Mouse (Mus musculus): Measurements from ENCODE around the gene Cdkl4. TPM values are rescaled to one million over a fixed set of nuclear protein-coding genes. Genes with fewer than 3 reads are reported as not detected.

The Cdkl4 gene
- polyA plus RNA-seq, 1 experiment from 2014 or later = 0.49 TPM

GRCm38 (mm10) chr17:80515513-80515912 is 62.1 kb downstream of the Cdkl4 start:
- WGBS = 85% methylated on average over 7 of the region's 7 CpGs
- Histone ChIP-seq H3K27me3 (ENCODE audit: control insufficient read depth, insufficient read depth, low read length) (no peaks in the 10 kb centered on the region), H3K4me3 (ENCODE audit: low read length) (no peak overlapping the region), H3K4me2 (replicated peaks; ENCODE audit: low read depth, low read length) (no peak overlapping the region), H3K27ac (ENCODE audit: low read depth, low read length) (no peak overlapping the region), H3K9ac (ENCODE audit: low read depth, low read length) (no peak overlapping the region), H3K36me3 (ENCODE audit: control insufficient read depth, insufficient read depth, low read length) (no peaks in the 10 kb centered on the region), H3K4me1 (ENCODE audit: control insufficient read depth, insufficient read depth, low read length) (no peaks in the 10 kb centered on the region), H3K9me3 (ENCODE audit: control insufficient read depth, low read length) (no peaks in the 10 kb centered on the region)
- no peak for ATAC-seq (ENCODE audit: low FRiP score, low TSS enrichment)

GRCm38 (mm10) chr17:80513766-80514165 is 63.8 kb downstream of the Cdkl4 start:
- Histone ChIP-seq H3K9ac (ENCODE audit: low read depth, low read length) (no peak overlapping the region), H3K36me3 (ENCODE audit: control insufficient read depth, insufficient read depth, low read length) (no peaks in the 10 kb centered on the region), H3K27me3 (ENCODE audit: control insufficient read depth, insufficient read depth, low read length) (no peaks in the 10 kb centered on the region), H3K9me3 (ENCODE audit: control insufficient read depth, low read length) (no peaks in the 10 kb centered on the region), H3K4me3 (ENCODE audit: low read length) (no peak overlapping the region), H3K27ac (ENCODE audit: low read depth, low read length) (no peak overlapping the region), H3K4me1 (ENCODE audit: control insufficient read depth, insufficient read depth, low read length) (no peaks in the 10 kb centered on the region), H3K4me2 (replicated peaks; ENCODE audit: low read depth, low read length) (no peak overlapping the region)
- WGBS = 73% methylated on average over 8 of the region's 8 CpGs
- no peak for ATAC-seq (ENCODE audit: low FRiP score, low TSS enrichment)

DNA sequence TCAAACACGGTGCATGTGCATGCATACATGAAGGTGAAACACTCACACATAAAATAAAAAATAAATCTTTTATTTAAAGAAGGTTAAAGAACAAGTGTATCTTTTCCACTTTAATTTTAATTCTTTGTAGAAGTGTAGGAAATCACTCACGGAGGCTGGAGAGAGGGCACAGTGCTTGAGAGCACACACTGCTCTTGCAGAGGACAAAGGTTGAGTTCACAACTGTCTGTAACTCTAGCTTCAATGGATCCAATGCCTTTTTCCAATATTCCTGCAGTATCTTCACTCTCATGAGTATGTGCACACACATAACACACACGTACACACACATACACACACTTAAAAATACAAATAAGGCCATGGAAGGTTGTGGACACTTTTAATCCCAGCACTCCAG is 67.2 kb downstream of the Cdkl4 start:
- 73% methylated on average over 3 of the region's 3 CpGs for WGBS
- no peaks in the 10 kb centered on the region for H3K4me1 ChIP-seq (ENCODE audit: control insufficient read depth, insufficient read depth, low read length)
- H3K4me2 ChIP-seq (replicated peaks; ENCODE audit: low read depth, low read length) = no peak overlapping the region
- no peak overlapping the region for H3K27ac ChIP-seq (ENCODE audit: low read depth, low read length)
- no peak for ATAC-seq (ENCODE audit: low FRiP score, low TSS enrichment)
- no peak overlapping the region for H3K9ac ChIP-seq (ENCODE audit: low read depth, low read length)
- no peak overlapping the region for H3K4me3 ChIP-seq (ENCODE audit: low read length)
- no peaks in the 10 kb centered on the region for H3K9me3 ChIP-seq (ENCODE audit: control insufficient read depth, low read length)
- H3K27me3 ChIP-seq (ENCODE audit: control insufficient read depth, insufficient read depth, low read length) = no peaks in the 10 kb centered on the region
- no peaks in the 10 kb centered on the region for H3K36me3 ChIP-seq (ENCODE audit: control insufficient read depth, insufficient read depth, low read length)

DNA sequence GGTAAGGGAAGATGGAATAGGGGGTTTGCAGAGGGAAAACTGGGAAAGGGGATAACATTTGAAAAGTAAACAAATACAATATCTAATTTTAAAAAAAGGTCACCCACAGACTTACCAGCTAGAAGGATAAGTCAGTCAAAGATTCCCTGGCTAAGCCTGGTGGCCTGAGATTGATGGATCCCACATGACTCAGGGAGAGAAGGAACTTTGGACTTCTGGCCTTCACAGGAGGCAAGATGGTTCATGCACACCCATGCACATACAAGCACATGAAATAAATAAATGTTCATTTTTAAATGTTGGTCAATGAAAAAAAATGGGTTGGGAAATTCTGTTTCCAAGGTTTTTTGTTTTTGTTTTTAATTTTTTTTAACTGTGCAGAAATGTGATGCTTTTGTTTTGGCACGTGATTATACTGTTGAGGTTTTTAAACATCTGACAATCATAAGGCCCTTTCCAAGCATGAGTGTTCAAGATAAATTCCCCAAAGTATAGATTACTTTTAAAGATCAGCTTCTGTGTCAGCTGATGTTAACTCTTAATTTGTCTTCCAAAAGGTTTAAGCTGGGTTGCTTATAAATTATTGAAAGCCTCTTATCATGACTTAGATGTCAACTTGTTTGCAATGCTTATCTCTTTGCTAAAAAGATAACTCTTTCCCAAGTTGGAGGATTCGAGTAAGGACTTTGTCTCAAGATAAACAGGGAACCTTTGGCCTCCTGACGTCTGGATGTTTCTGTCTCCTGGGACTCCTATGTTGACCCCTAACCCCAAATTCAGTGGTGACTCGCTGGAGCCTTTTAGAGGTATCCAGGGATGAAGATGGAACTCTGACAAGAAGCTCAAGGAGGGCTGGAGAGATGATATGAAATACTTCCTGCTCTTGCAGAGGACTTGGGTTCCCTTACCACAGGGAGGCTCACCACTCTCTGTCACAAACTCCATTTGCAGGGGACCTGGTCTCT is 67.8 kb downstream of the Cdkl4 start:
- Histone ChIP-seq H3K27ac (ENCODE audit: low read depth, low read length) (no peak overlapping the region), H3K36me3 (ENCODE audit: control insufficient read depth, insufficient read depth, low read length) (no peaks in the 10 kb centered on the region), H3K27me3 (ENCODE audit: control insufficient read depth, insufficient read depth, low read length) (no peaks in the 10 kb centered on the region), H3K9me3 (ENCODE audit: control insufficient read depth, low read length) (no peaks in the 10 kb centered on the region), H3K4me1 (ENCODE audit: control insufficient read depth, insufficient read depth, low read length) (no peaks in the 10 kb centered on the region), H3K9ac (ENCODE audit: low read depth, low read length) (no peak overlapping the region), H3K4me2 (replicated peaks; ENCODE audit: low read depth, low read length) (no peak overlapping the region), H3K4me3 (ENCODE audit: low read length) (no peak overlapping the region)
- no peak for ATAC-seq (ENCODE audit: low FRiP score, low TSS enrichment)
- 38% methylated on average over 4 of the region's 4 CpGs for WGBS

GRCm38 (mm10) chr17:80505766-80506165 is 71.8 kb downstream of the Cdkl4 start:
- H3K9ac ChIP-seq (ENCODE audit: low read depth, low read length) = no peak overlapping the region
- no peaks in the 10 kb centered on the region for H3K27me3 ChIP-seq (ENCODE audit: control insufficient read depth, insufficient read depth, low read length)
- H3K9me3 ChIP-seq (ENCODE audit: control insufficient read depth, low read length) = no peaks in the 10 kb centered on the region
- no peak overlapping the region for H3K27ac ChIP-seq (ENCODE audit: low read depth, low read length)
- H3K4me3 ChIP-seq (ENCODE audit: low read length) = no peak overlapping the region
- no peaks in the 10 kb centered on the region for H3K4me1 ChIP-seq (ENCODE audit: control insufficient read depth, insufficient read depth, low read length)
- no peaks in the 10 kb centered on the region for H3K36me3 ChIP-seq (ENCODE audit: control insufficient read depth, insufficient read depth, low read length)
- no peak for ATAC-seq (ENCODE audit: low FRiP score, low TSS enrichment)
- no peak overlapping the region for H3K4me2 ChIP-seq (replicated peaks; ENCODE audit: low read depth, low read length)
- WGBS = 85% methylated on average over 6 of the region's 6 CpGs

- WGBS = 88% methylated on average over 4 of the region's 4 CpGs
These were observed 72.3 kb downstream of the Cdkl4 start for GRCm38 (mm10) chr17:80505342-80505741.

DNA sequence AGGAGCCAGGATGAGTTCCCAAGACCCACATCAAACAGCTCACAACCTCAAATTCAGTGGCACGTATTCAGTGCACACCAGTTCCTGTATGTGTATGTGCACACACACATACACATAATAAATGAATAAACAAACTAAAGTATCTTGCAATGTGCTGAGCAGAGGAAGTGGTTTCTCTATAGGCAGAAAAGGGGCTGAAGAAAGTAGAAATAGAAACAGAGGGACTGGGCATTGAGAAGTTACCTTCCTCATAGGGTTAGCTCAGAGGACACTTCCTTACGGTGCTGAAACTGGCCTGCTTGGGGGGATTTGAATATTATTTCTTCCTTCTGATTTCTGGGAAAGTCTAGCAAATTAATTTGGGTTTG is 75.8 kb downstream of the Cdkl4 start:
- H3K4me2 ChIP-seq (replicated peaks; ENCODE audit: low read depth, low read length) = no peak overlapping the region
- no peaks in the 10 kb centered on the region for H3K36me3 ChIP-seq (ENCODE audit: control insufficient read depth, insufficient read depth, low read length)
- H3K27ac ChIP-seq (ENCODE audit: low read depth, low read length) = no peak overlapping the region
- H3K9ac ChIP-seq (ENCODE audit: low read depth, low read length) = no peak overlapping the region
- H3K27me3 ChIP-seq (ENCODE audit: control insufficient read depth, insufficient read depth, low read length) = no peaks in the 10 kb centered on the region
- H3K4me1 ChIP-seq (ENCODE audit: control insufficient read depth, insufficient read depth, low read length) = 0 out of 2 replicates have a peak, but pooled peaks cover 2% of the 10 kb centered on the region
- no peak overlapping the region for H3K4me3 ChIP-seq (ENCODE audit: low read length)
- 89% methylated on average over 2 of the region's 2 CpGs for WGBS
- no peaks in the 10 kb centered on the region for H3K9me3 ChIP-seq (ENCODE audit: control insufficient read depth, low read length)
- no peak for ATAC-seq (ENCODE audit: low FRiP score, low TSS enrichment)

More at GRCm38 (mm10) chr17:80505342-80505741, 72.3 kb downstream of the Cdkl4 start:
- H3K27me3 ChIP-seq (ENCODE audit: control insufficient read depth, insufficient read depth, low read length) = no peaks in the 10 kb centered on the region
- ATAC-seq (ENCODE audit: low FRiP score, low TSS enrichment) = no peak
- H3K9ac ChIP-seq (ENCODE audit: low read depth, low read length) = no peak overlapping the region
- H3K4me2 ChIP-seq (replicated peaks; ENCODE audit: low read depth, low read length) = no peak overlapping the region
- H3K27ac ChIP-seq (ENCODE audit: low read depth, low read length) = no peak overlapping the region
- no peaks in the 10 kb centered on the region for H3K4me1 ChIP-seq (ENCODE audit: control insufficient read depth, insufficient read depth, low read length)
- H3K9me3 ChIP-seq (ENCODE audit: control insufficient read depth, low read length) = no peaks in the 10 kb centered on the region
- no peaks in the 10 kb centered on the region for H3K36me3 ChIP-seq (ENCODE audit: control insufficient read depth, insufficient read depth, low read length)
- H3K4me3 ChIP-seq (ENCODE audit: low read length) = no peak overlapping the region

GRCm38 (mm10) chr17:80501037-80501804 is 76.4 kb downstream of the Cdkl4 start:
- no peak for ATAC-seq (ENCODE audit: low FRiP score, low TSS enrichment)
- Histone ChIP-seq H3K27ac (ENCODE audit: low read depth, low read length) (no peak overlapping the region), H3K27me3 (ENCODE audit: control insufficient read depth, insufficient read depth, low read length) (no peaks in the 10 kb centered on the region), H3K4me2 (replicated peaks; ENCODE audit: low read depth, low read length) (no peak overlapping the region), H3K9me3 (ENCODE audit: control insufficient read depth, low read length) (no peaks in the 10 kb centered on the region), H3K4me3 (ENCODE audit: low read length) (no peak overlapping the region), H3K36me3 (ENCODE audit: control insufficient read depth, insufficient read depth, low read length) (no peaks in the 10 kb centered on the region), H3K9ac (ENCODE audit: low read depth, low read length) (no peak overlapping the region), H3K4me1 (ENCODE audit: control insufficient read depth, insufficient read depth, low read length) (0 out of 2 replicates have a peak, but pooled peaks cover 2% of the 10 kb centered on the region)
- 80% methylated on average over 5 of the region's 5 CpGs for WGBS

GRCm38 (mm10) chr17:80500025-80500424 is 77.6 kb downstream of the Cdkl4 start:
- H3K27me3 ChIP-seq (ENCODE audit: control insufficient read depth, insufficient read depth, low read length) = no peaks in the 10 kb centered on the region
- H3K9ac ChIP-seq (ENCODE audit: low read depth, low read length) = no peak overlapping the region
- 86% methylated on average over 4 of the region's 4 CpGs for WGBS
- H3K4me2 ChIP-seq (replicated peaks; ENCODE audit: low read depth, low read length) = no peak overlapping the region
- H3K4me3 ChIP-seq (ENCODE audit: low read length) = no peak overlapping the region
- H3K9me3 ChIP-seq (ENCODE audit: control insufficient read depth, low read length) = no peaks in the 10 kb centered on the region
- no peak for ATAC-seq (ENCODE audit: low FRiP score, low TSS enrichment)
- H3K36me3 ChIP-seq (ENCODE audit: control insufficient read depth, insufficient read depth, low read length) = no peaks in the 10 kb centered on the region
- no peak overlapping the region for H3K27ac ChIP-seq (ENCODE audit: low read depth, low read length)
- 0 out of 2 replicates have a peak, but pooled peaks cover 2% of the 10 kb centered on the region for H3K4me1 ChIP-seq (ENCODE audit: control insufficient read depth, insufficient read depth, low read length)
